Mouse (Mus musculus): ENCODE measurements around the gene Tmem63b.

DNA sequence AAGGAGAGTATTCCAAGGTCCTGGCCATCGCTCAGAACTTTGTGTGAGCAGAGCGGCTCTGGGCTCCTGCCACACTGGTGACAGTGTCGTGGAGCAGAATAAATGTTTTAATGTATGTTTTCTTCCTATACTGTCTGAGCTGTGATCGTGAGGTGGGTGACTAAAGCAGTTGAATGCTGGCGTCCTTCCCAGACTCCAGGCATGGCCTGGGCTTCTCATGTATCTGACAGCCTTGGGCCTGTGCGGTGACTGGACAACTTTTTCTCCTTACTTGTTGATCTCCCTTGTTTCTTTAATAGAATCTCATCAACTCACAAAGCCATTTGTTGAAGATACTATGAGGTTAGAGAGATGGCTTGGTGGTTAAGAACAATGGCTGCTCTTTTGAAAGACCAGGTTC is 11.7 kb upstream of the Tmem63b start:
- TF ChIP-seq CTCF (IDR thresholded peaks at IDR 0.05; ENCODE audit: low read depth): no peak
- no peak for TF ChIP-seq EP300 (optimal IDR thresholded peaks at IDR 0.05)

Data from stomach, postnatal 0 days (tissue).